Mouse (Mus musculus): Measurements from ENCODE around the gene 2310022A10Rik. TPM values are rescaled to one million over a fixed set of nuclear protein-coding genes. Genes with fewer than 3 reads are reported as not detected.
A peak's percentile ranks its signal among the peaks of the same experiment; 100 is the strongest.

The 2310022A10Rik gene
- polyA plus RNA-seq, 1 experiment from 2014 or later = 39.3 TPM

GRCm38 (mm10) chr7:27526039-27526827 is 26.8 kb upstream of the 2310022A10Rik start:
- H3K27ac ChIP-seq = no peak overlapping the region
- WGBS = 28% methylated on average over 10 of the region's 10 CpGs
- H3K4me1 ChIP-seq = peaks cover 10% of the 10 kb centered on the region
- peaks cover 10% of the 10 kb centered on the region; the same call in 1 of the 2 replicates for H3K36me3 ChIP-seq (replicated peaks)
- no peak overlapping the region for H3K4me3 ChIP-seq
- peak; percentile 82 for DNase-seq (ENCODE audit: extremely low spot score, low spot score)
- no peaks in the 10 kb centered on the region for H3K27me3 ChIP-seq (ENCODE audit: poor library complexity, severe bottlenecking)
- H3K9me3 ChIP-seq = no peaks in the 10 kb centered on the region

GRCm38 (mm10) chr7:27529070-27529469 is 24.0 kb upstream of the 2310022A10Rik start:
- Histone ChIP-seq H3K9me3 (no peaks in the 10 kb centered on the region), H3K4me3 (no peak overlapping the region), H3K27ac (no peak overlapping the region), H3K4me1 (peaks cover 4% of the 10 kb centered on the region; the same call in 1 of the 2 replicates), H3K36me3 (replicated peaks) (peaks cover 35% of the 10 kb centered on the region), H3K27me3 (ENCODE audit: poor library complexity, severe bottlenecking) (no peaks in the 10 kb centered on the region)
- no peak for DNase-seq (ENCODE audit: extremely low spot score, low spot score)
- WGBS = 86% methylated on average over 21 of the region's 21 CpGs

GRCm38 (mm10) chr7:27530937-27531336 is 22.1 kb upstream of the 2310022A10Rik start:
- no peak overlapping the region for H3K4me3 ChIP-seq
- no peak for DNase-seq (ENCODE audit: extremely low spot score, low spot score)
- H3K27ac ChIP-seq = no peak overlapping the region
- peaks cover 4% of the 10 kb centered on the region; the same call in 1 of the 2 replicates for H3K4me1 ChIP-seq
- H3K36me3 ChIP-seq (replicated peaks) = peaks cover 52% of the 10 kb centered on the region
- 77% methylated on average over 3 of the region's 3 CpGs for WGBS
- H3K9me3 ChIP-seq = no peaks in the 10 kb centered on the region
- H3K27me3 ChIP-seq (ENCODE audit: poor library complexity, severe bottlenecking) = no peaks in the 10 kb centered on the region

GRCm38 (mm10) chr7:27531707-27532106 is 21.3 kb upstream of the 2310022A10Rik start:
- Histone ChIP-seq H3K36me3 (replicated peaks) (peaks cover 59% of the 10 kb centered on the region), H3K27me3 (ENCODE audit: poor library complexity, severe bottlenecking) (no peaks in the 10 kb centered on the region), H3K9me3 (no peaks in the 10 kb centered on the region), H3K4me3 (no peak overlapping the region), H3K4me1 (no peaks in the 10 kb centered on the region), H3K27ac (no peak overlapping the region)
- no peak for DNase-seq (ENCODE audit: extremely low spot score, low spot score)
- 94% methylated on average over 10 of the region's 10 CpGs for WGBS

- H3K9me3 ChIP-seq = no peaks in the 10 kb centered on the region
- H3K4me3 ChIP-seq = no peak overlapping the region
- no peaks in the 10 kb centered on the region for H3K4me1 ChIP-seq
- no peak overlapping the region for H3K27ac ChIP-seq
- no peak for DNase-seq (ENCODE audit: extremely low spot score, low spot score)
- 94% methylated on average over 9 of the region's 9 CpGs for WGBS
- peaks cover 65% of the 10 kb centered on the region for H3K36me3 ChIP-seq (replicated peaks)
- H3K27me3 ChIP-seq (ENCODE audit: poor library complexity, severe bottlenecking) = no peaks in the 10 kb centered on the region
Measured at GRCm38 (mm10) chr7:27532480-27533050, 20.5 kb upstream of the 2310022A10Rik start.

- peaks cover 61% of the 10 kb centered on the region for H3K36me3 ChIP-seq (replicated peaks)
- WGBS = 93% methylated on average over 2 of the region's 2 CpGs
- H3K27ac ChIP-seq = 0 out of 2 replicates have a peak overlapping the region, but pooled peaks have one; percentile 40
- H3K4me3 ChIP-seq = no peak overlapping the region
- no peaks in the 10 kb centered on the region for H3K27me3 ChIP-seq (ENCODE audit: poor library complexity, severe bottlenecking)
- H3K4me1 ChIP-seq = no peaks in the 10 kb centered on the region
- DNase-seq (ENCODE audit: extremely low spot score, low spot score) = no peak
- H3K9me3 ChIP-seq = no peaks in the 10 kb centered on the region
Measured at GRCm38 (mm10) chr7:27535386-27535785, 17.6 kb upstream of the 2310022A10Rik start.

GRCm38 (mm10) chr7:27536618-27537017 is 16.4 kb upstream of the 2310022A10Rik start:
- no peak for DNase-seq (ENCODE audit: extremely low spot score, low spot score)
- H3K36me3 ChIP-seq (replicated peaks) = peaks cover 57% of the 10 kb centered on the region
- WGBS = 92% methylated on average over 6 of the region's 6 CpGs

GRCm38 (mm10) chr7:27537998-27538397 is 15.0 kb upstream of the 2310022A10Rik start:
- Histone ChIP-seq H3K27ac (no peak overlapping the region), H3K9me3 (no peaks in the 10 kb centered on the region), H3K4me3 (no peak overlapping the region), H3K4me1 (peaks cover 18% of the 10 kb centered on the region), H3K27me3 (ENCODE audit: poor library complexity, severe bottlenecking) (no peaks in the 10 kb centered on the region; the same call in 1 of the 2 replicates), H3K36me3 (replicated peaks) (peaks cover 44% of the 10 kb centered on the region)
- 92% methylated on average over 8 of the region's 8 CpGs for WGBS
- DNase-seq (ENCODE audit: extremely low spot score, low spot score) = no peak

More at GRCm38 (mm10) chr7:27536618-27537017, 16.4 kb upstream of the 2310022A10Rik start:
- no peaks in the 10 kb centered on the region; the same call in 1 of the 2 replicates for H3K27me3 ChIP-seq (ENCODE audit: poor library complexity, severe bottlenecking)
- H3K27ac ChIP-seq = no peak overlapping the region
- H3K4me1 ChIP-seq = peaks cover 4% of the 10 kb centered on the region
- no peak overlapping the region for H3K4me3 ChIP-seq
- H3K9me3 ChIP-seq = no peaks in the 10 kb centered on the region

- Histone ChIP-seq H3K9me3 (no peaks in the 10 kb centered on the region), H3K4me3 (no peak overlapping the region), H3K27ac (no peak overlapping the region), H3K27me3 (ENCODE audit: poor library complexity, severe bottlenecking) (no peaks in the 10 kb centered on the region; the same call in 1 of the 2 replicates), H3K36me3 (replicated peaks) (peaks cover 36% of the 10 kb centered on the region), H3K4me1 (peaks cover 20% of the 10 kb centered on the region)
- no peak for DNase-seq (ENCODE audit: extremely low spot score, low spot score)
- 77% methylated on average over 2 of the region's 2 CpGs for WGBS
Measured at GRCm38 (mm10) chr7:27538797-27539196, 14.2 kb upstream of the 2310022A10Rik start.

- Histone ChIP-seq H3K4me3 (no peak overlapping the region), H3K36me3 (replicated peaks) (peaks cover 23% of the 10 kb centered on the region), H3K9me3 (no peaks in the 10 kb centered on the region), H3K27ac (no peak overlapping the region), H3K4me1 (peaks cover 20% of the 10 kb centered on the region), H3K27me3 (ENCODE audit: poor library complexity, severe bottlenecking) (no peaks in the 10 kb centered on the region; the same call in 1 of the 2 replicates)
- no peak for DNase-seq (ENCODE audit: extremely low spot score, low spot score)
- 77% methylated on average over 2 of the region's 2 CpGs for WGBS
Measured at GRCm38 (mm10) chr7:27540521-27540920, 12.5 kb upstream of the 2310022A10Rik start.

GRCm38 (mm10) chr7:27540935-27541334 is 12.1 kb upstream of the 2310022A10Rik start:
- Histone ChIP-seq H3K27ac (no peak overlapping the region), H3K4me1 (peaks cover 20% of the 10 kb centered on the region), H3K27me3 (ENCODE audit: poor library complexity, severe bottlenecking) (no peaks in the 10 kb centered on the region; the same call in 1 of the 2 replicates), H3K9me3 (no peaks in the 10 kb centered on the region), H3K4me3 (no peak overlapping the region), H3K36me3 (replicated peaks) (peaks cover 19% of the 10 kb centered on the region)
- DNase-seq (ENCODE audit: extremely low spot score, low spot score) = no peak
- 84% methylated on average over 6 of the region's 6 CpGs for WGBS

GRCm38 (mm10) chr7:27541431-27541830 is 11.6 kb upstream of the 2310022A10Rik start:
- peaks cover 14% of the 10 kb centered on the region for H3K36me3 ChIP-seq (replicated peaks)
- DNase-seq (ENCODE audit: extremely low spot score, low spot score) = no peak
- no peaks in the 10 kb centered on the region for H3K9me3 ChIP-seq
- no peaks in the 10 kb centered on the region; the same call in 1 of the 2 replicates for H3K27me3 ChIP-seq (ENCODE audit: poor library complexity, severe bottlenecking)
- peak overlapping the region; percentile 56; the same call in 1 of the 2 replicates for H3K4me3 ChIP-seq
- H3K27ac ChIP-seq = no peak overlapping the region
- WGBS = 85% methylated on average over 16 of the region's 16 CpGs
- peaks cover 20% of the 10 kb centered on the region for H3K4me1 ChIP-seq

- 61% methylated on average over 5 of the region's 5 CpGs for WGBS
- Histone ChIP-seq H3K9me3 (no peaks in the 10 kb centered on the region), H3K36me3 (replicated peaks) (peaks cover 11% of the 10 kb centered on the region; the same call in 1 of the 2 replicates), H3K4me3 (peak overlapping the region; percentile 56), H3K27me3 (ENCODE audit: poor library complexity, severe bottlenecking) (no peaks in the 10 kb centered on the region; the same call in 1 of the 2 replicates), H3K27ac (no peak overlapping the region), H3K4me1 (peaks cover 20% of the 10 kb centered on the region)
- DNase-seq (ENCODE audit: extremely low spot score, low spot score) = no peak
Measured at GRCm38 (mm10) chr7:27541922-27542321, 11.1 kb upstream of the 2310022A10Rik start.

Data from forebrain, embryonic 10.5 days (tissue).